Mouse (Mus musculus) heart, postnatal 0 days (tissue): ENCODE measurements around the gene Tnfrsf13c.

ENCODE experiments used
- CTCF ChIP-seq: IDR thresholded peaks from 2 replicates; pipeline ENCODE4 v1.5.1; 2016; ENCODE audit warnings: antibody characterized with exemption, control low read depth, low read depth
- EP300 ChIP-seq: IDR thresholded peaks from 2 replicates; pipeline ENCODE4 v1.6.1; 2016; ENCODE audit warnings: antibody characterized with exemption, low read depth

DNA sequence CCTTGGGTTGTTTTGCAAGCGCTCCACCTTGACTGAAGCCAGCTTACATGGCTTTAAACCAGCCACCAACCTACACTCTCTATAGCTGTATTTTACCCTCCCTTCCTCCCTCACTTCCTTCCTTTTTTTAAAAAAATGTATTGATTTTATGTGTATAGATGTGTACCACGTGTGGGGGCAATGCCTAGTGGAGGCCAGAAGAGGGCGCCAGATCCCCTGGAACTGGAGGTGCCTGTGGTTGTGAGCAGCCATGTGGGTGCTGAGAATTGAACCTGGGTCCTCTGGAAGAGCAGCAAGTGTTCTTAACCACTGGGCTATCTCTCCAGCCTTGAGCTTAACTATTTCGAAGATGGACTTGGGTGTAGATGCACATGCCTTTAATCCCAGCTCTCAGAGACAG is 41.9 kb downstream of the Tnfrsf13c start:
- no peak for TF ChIP-seq EP300
- TF ChIP-seq CTCF = no peak
